Mouse (Mus musculus) skeletal muscle tissue, adult 2 months (tissue): ENCODE results near the gene Tff2.

Experiments
- DNase-seq: peaks from one replicate; pipeline ENCODE4 v3.0.0-alpha.2; 2012; ENCODE audit warnings: low read depth, low spot score

Gene Tff2

DNA sequence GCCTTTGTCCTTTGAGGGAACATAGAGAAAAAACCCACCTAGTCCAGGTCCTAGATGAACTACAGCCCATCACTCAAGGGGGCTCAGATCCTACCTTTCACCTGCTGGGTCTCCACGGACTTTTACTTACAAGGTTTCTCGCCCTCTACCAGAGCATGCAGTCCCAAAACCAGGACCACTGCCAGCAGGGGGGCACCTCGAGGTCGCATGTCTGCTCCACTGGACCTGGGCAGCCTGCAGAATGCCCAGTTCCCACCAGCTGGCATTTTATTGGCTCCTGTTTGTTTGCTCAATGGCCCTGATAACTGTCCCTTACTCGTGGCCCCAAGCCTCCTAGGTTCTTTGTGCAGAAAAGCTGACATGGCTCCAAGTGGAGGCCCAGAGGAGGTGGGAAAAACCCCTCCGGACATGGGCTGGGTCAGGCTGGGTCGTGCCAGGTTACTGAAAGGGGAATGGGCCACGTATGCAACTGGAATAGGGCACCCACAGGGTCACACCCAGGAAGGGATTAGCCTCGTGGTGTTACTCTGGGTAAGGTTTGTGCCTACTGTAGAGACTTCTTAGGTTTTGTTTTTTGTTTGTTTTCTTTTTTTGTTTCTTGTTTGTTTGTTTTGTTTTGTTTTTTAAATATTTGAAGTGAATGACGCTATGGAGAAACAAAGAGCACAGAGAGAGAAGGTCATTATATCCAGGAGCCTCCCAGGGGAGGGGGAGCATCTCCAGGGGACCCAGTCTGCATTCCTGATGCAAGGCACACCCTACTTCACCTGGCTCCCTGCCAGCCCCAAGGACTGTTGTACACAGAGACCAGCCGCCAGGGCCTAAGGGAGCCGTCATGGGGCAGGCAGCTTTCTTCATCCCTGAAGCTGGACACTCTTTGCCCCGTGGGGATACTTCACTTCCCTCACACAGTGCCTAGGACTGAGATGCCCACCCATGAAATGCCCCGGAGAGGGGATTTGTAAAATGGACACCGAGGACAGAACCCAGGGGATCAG is at the start of gene Tff2:
Gene Tff2 (minus strand): TSS at position 243 of the 998 bp plus-strand sequence.
- no peak for DNase-seq

GRCm38 (mm10) chr17:31193360-31193759 is 49.3 kb upstream of the Tff2 start:
- peak; percentile 13 for DNase-seq

DNA sequence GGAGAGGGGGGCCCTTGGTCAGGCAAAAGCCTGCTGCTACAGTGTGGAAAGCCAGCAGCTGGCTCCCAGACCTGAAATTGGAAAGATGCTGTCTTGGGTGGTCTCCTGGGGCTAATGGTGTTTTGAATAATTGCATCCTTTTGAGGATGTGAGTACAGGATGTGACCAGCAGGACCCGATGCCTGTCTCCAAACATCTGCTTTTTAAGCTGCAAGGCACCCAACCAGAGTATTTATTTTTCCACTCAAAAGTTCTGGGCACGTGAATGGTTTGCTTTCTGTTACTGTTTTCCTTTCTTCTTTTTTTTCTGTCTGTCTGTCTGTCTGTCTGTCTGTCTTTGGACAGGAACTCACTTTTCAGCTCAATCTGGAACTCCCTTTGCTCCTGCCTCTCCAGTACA is 48.6 kb upstream of the Tff2 start:
- DNase-seq = peak; percentile 7

DNA sequence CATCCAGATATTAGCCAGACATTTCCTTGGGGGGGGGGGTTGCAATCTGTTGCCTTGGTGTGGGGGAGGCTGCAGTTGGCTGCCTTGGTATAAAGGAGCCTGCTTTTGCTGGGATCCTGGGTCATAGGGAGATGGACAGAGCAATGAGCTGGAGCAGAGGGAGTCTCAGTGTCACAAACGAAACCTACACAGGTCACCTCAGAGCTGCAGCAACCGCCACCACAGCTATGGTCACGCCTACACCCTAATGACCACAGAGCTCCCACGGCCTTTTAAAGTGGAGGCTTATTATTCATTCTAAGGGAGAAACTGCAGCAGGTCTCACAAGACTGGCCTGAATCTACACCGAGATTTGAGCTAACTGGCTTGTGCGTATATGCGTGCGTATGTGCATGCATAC is 47.7 kb upstream of the Tff2 start:
- no peak for DNase-seq

GRCm38 (mm10) chr17:31187370-31187769 is 43.3 kb upstream of the Tff2 start:
- DNase-seq = peak; percentile 43

DNA sequence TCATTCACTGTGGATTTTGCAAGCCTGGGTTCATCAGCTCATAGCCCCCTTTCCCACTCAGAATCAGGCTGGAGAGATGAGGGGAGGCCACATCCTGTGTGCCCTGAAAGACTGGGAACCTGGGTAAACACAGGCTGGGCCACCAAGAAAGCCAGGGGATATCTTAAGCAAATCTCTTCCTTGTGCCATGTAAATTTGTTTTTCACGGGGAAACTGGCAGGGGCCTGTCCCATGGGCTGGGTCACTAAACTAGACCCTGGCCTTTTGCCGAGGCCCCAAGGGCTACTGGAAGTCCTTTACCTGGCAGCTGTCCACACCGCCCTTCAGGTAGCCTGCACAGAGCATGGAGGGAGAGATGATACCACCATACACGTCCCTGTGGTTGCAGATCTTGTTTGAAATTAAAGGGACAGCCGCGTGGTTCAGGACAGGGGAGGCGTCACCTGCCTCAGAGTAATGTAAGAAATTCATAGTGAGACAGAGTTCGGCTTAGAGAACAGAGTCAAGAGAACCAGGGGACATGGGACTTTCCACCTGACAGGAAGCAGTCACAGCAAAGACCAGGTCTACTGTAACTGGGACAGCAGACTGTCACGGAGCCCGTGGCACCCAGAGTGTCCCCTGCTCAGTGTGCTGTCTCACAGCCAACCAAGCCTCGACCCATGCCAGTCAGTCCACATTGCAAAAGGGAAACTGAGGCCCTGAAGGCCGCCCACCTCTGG is 40.3 kb upstream of the Tff2 start:
- DNase-seq = no peak

DNA sequence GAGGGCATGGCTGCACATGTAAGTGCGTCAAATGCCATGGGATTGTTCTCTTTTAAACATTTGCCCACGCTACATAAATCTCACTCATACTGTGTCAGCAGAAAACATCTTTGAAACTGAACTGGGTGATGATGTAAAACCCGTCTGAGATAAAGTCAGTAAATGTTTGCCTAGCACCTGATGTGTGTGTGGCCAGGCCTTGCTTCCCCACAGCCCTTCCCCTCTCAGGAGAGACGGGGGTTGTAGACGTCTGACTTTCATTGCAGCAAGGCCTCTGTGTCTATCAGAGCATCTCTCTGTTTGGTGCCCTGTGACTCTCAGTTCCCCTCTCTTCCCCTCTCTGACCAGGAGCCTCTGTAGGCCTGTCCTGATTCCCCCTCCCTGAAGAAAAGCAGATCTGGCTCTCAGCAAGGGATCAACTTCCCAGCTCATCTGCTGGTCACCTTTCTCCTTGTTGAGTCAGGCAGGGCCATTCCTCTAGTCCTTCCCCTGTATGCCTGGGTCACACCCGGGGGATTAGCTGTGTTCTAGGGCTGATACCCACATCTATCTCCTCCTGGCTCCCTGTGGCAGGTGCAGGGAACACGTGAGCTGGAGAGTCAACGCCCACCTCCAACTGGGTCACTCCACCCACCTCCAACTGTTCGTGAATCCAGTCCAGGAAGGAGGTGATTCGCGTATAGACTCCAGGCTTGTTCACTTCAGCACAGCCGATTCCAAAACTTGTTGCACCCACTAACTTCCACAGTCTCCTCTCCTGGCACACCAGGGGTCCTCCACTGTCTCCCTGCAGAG is 39.3 kb upstream of the Tff2 start:
- no peak for DNase-seq

GRCm38 (mm10) chr17:31181490-31181889 is 37.4 kb upstream of the Tff2 start:
- DNase-seq = no peak

DNA sequence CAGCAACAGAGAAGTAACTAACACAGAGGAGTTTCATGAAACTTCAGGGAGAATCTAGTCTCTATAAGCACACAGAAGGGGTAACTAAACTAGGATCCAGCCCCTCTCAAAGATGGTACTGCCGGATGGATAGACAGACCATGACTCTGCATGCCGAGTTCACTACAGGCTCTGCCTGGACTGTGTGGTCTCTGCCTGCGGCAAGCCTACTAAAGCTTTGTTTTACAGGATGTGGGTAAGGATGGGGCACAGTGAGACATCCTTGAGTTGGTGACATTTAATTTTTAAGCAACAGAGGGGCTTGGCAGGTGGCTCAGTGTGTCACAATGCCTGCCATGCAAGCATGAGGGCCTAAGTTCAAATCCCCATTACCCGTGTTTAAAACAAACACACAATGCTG is 32.2 kb upstream of the Tff2 start:
- DNase-seq = no peak

DNA sequence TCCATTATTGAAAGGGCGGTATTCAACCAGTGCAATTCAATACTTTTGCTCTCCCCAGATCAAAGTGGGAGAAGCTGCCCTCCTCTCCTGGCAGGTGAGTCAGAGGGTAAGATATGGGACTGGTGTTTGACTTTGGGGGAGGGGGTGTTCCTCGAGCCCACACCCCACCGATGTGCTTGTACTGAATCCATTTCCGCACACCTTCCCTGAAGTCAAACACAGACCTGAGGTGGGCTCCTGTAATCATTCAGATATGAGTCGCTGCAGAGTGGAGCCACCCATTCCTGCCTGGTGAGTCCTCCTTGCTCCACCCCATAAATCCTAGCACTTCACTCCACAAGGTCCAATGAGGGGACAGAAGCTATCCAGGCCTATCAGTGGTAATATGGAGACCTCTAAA is 25.7 kb upstream of the Tff2 start:
- no peak for DNase-seq

- DNase-seq = no peak
Measured at GRCm38 (mm10) chr17:31165127-31165526, 21.0 kb upstream of the Tff2 start, which contains the start of gene Tff1. Tff1 (minus strand) TSS chr17:31165277.

- no peak for DNase-seq
Measured at GRCm38 (mm10) chr17:31163821-31164220, 19.7 kb upstream of the Tff2 start.

DNA sequence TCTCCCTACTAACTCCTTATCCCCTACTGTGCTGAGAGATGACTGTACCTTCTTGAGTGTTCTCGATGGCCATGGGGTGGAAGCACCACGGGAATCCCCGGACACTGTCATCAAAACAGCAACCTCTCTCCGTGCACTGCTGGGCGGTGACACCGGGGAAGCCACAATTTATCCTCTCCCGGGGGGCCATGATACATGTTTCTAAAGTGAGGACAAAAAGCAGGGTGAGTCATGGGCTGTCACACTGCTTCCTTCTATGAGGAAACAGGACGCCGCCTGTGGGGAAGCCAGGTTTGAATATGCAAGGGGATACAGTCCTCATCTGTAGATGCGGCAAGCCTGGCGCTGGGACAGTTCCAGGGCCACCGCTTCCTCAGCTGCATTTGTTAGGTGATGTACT is 18.5 kb upstream of the Tff2 start:
- no peak for DNase-seq

DNA sequence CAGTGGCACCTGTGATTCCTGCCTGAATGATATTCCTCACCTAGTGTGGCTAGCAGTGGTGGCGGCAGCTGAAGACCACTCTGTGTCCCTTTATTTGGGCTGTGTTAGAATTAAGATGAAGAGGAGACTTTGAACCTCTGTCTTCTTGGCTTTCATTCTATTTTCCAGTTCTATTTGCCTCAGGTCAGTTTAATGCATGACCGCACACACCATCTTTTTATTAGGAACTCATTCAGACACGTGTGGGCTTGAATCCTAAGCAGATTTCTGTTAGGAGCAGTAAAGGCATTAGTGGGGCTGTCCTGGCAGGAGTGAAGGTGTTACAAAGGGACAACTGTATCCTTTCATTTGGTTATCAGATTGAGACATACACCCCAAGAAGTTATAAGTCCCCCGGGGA is 16.2 kb upstream of the Tff2 start:
- no peak for DNase-seq

DNA sequence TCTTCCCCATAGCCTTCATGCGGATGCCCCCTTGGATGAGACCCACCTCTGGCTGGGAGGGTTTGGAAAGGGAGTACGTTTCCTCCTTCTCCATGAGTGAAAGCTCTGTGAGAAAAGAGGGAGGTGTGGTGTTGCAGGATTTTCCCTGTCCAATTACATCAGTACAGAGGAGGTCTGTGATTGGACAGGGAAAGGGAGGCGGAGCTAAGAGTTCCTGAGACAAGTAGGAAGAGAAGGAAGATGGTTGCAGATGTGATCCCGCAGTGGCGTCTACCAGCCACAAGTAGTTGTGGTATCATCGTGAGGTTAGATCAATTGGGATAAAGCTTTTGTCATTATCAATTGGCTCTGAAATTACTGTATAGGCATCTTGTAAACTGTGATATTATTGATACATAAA is 13.8 kb upstream of the Tff2 start:
- no peak for DNase-seq

- no peak for DNase-seq
Measured at GRCm38 (mm10) chr17:31153785-31154184, 9.7 kb upstream of the Tff2 start.

- no peak for DNase-seq
Measured at GRCm38 (mm10) chr17:31152966-31153499, 9.0 kb upstream of the Tff2 start.

DNA sequence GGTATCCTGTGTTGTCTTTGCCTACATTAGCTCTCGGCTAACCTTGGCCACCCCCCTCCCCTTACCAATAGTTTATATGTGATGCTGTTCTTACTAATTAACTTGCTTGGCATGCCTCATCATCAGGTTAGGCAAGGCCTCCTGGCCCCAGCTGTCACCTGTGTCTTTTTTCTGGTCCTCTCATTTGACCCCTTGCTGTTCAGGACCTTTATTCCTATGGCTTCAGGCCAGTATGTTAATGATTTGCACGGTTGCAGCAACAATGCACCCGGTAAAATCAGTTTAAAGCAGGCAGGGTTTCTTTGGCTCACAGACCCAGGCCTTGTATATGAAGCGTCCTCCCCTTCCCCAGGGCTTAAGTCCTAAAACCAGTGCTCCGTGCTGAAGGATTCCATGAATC is 8.4 kb upstream of the Tff2 start:
- DNase-seq = no peak

GRCm38 (mm10) chr17:31145998-31146397 is 1.9 kb upstream of the Tff2 start:
- no peak for DNase-seq

- no peak for DNase-seq
Measured at GRCm38 (mm10) chr17:31142116-31142515, 2.0 kb downstream of the Tff2 start.

DNA sequence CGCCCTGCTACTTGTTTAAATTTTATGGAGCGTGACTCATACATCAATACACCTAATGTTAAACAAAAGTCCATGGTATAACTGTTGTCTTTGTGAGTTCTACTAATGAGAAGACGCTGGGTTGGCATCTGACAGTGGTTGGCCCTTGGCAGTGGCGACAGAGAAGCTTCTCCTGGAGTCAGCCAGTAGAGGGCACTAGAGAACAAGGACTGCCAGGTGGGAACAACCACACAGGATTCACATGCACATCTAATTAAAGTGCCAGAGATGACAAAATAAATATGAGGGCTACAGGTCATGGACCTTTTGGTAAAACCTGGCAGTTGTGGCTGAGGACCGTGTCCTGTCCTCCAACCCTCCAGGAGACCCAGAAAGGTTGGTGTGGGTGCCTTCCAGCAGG is 5.7 kb downstream of the Tff2 start:
- peak; percentile 46 for DNase-seq

GRCm38 (mm10) chr17:31136821-31137220 is 7.3 kb downstream of the Tff2 start:
- DNase-seq = no peak
